Mouse (Mus musculus): ENCODE data around the gene Map3k1. TPM values are rescaled to one million over a fixed set of nuclear protein-coding genes. Genes with fewer than 3 reads are reported as not detected.

Gene Map3k1
- polyA plus RNA-seq, 1 experiment from 2014 or later: 14.3 TPM

GRCm38 (mm10) chr13:111809466-111810228, 854 bp upstream of the Map3k1 start:
- peak overlapping the region; percentile 72 for H3K9ac ChIP-seq
- H3K36me3 ChIP-seq (replicated peaks): no peaks in the 10 kb centered on the region
- peak overlapping the region; percentile 97 for H3K4me3 ChIP-seq (replicated peaks)
- peaks cover 9% of the 10 kb centered on the region for H3K27me3 ChIP-seq
- WGBS: under 1% methylated on average over 29 of the region's 29 CpGs
- H3K27ac ChIP-seq: peak overlapping the region; percentile 98
- H3K4me2 ChIP-seq: peak overlapping the region; percentile 87
- H3K9me3 ChIP-seq: no peaks in the 10 kb centered on the region
- peaks cover 22% of the 10 kb centered on the region for H3K4me1 ChIP-seq
- peak; percentile 60 for ATAC-seq (ENCODE audit: low FRiP score)

- ATAC-seq (ENCODE audit: low FRiP score): peak; percentile 80
- H3K4me2 ChIP-seq: peak overlapping the region; percentile 87
- H3K36me3 ChIP-seq (replicated peaks): no peaks in the 10 kb centered on the region
Observed at GRCm38 (mm10) chr13:111808387-111808636, 481 bp downstream of the Map3k1 start.

DNA sequence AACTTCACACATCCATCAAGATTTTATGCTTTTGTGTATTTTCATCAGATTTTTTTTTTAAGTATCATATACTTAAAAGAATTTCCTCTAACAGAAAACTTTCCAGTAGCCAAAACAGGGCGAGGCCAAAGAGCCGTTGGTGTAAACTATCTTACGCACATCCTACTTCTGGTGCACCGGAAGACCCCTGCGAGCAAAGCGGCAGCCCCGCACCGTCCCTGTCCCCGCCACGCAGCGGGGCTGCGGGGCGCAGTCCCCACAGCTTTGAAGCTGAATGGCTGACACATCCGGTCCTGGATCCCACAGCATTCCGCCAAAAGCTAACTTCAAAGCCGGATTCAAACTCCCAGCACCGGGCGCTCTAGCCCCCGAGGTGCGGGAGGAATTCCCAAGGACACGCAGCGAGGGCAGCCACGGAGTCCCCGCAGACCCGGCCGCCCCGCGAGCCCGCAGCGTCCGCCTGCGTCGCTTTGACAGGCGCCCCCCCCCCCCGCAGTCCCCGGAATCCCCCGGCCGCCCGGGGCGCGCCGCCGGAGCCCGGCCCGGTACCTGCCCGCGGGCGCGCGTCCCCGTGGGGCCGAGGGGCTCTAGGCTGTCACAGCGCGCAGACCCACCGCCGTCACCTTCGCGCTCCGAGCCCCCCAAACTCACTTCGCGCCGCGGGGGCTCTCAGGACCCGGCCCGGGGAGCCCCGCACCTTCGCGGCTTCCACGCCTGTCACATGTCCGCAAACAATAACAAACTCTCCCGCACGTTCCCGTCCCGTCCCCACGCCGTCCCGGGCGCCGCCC, 1.0 kb downstream of the Map3k1 start:
- Histone ChIP-seq H3K27ac (peak overlapping the region; percentile 98), H3K27me3 (peaks cover 9% of the 10 kb centered on the region), H3K4me3 (replicated peaks) (peak overlapping the region; percentile 97), H3K9me3 (no peaks in the 10 kb centered on the region), H3K9ac (peak overlapping the region; percentile 95), H3K4me2 (peak overlapping the region; percentile 87), H3K36me3 (replicated peaks) (no peaks in the 10 kb centered on the region), H3K4me1 (peaks cover 34% of the 10 kb centered on the region)
- peak; percentile 40 for ATAC-seq (ENCODE audit: low FRiP score)
- WGBS: under 1% methylated on average over 52 of the region's 79 CpGs

More at GRCm38 (mm10) chr13:111808387-111808636, 481 bp downstream of the Map3k1 start:
- peak overlapping the region; percentile 97 for H3K4me3 ChIP-seq (replicated peaks)
- H3K9ac ChIP-seq: peak overlapping the region; percentile 95
- H3K27ac ChIP-seq: peak overlapping the region; percentile 98
- 0% methylated on average over 20 of the region's 38 CpGs for WGBS
- H3K9me3 ChIP-seq: no peaks in the 10 kb centered on the region
- H3K27me3 ChIP-seq: peaks cover 9% of the 10 kb centered on the region
- peaks cover 31% of the 10 kb centered on the region for H3K4me1 ChIP-seq

DNA sequence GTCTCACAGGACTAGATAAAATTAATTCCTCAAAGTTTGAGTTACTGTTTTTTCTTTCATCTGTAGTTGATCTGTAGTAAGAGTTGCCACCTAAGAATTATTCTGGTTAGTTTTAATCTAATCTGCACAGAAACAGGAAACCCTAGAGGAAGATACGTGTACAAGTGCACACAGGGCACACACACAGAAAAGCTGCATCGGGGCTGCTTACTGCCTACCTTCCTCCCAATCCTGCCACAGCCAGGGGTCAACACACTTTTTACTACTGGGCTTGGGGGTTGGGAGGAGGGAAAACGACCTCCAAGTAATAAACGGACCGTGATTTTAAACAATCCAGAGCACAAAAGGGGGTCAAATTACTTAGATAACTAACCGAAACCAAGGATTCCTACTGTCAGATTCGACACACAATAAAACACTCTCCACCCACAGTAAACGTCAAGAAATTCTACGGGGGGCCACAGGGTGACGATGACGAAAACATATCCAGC, 1.6 kb downstream of the Map3k1 start:
- ATAC-seq (ENCODE audit: low FRiP score): no peak
- Histone ChIP-seq H3K4me1 (peaks cover 39% of the 10 kb centered on the region), H3K9ac (peak overlapping the region; percentile 95), H3K4me3 (replicated peaks) (peak overlapping the region; percentile 97), H3K4me2 (peak overlapping the region; percentile 87), H3K27ac (no peak overlapping the region), H3K9me3 (no peaks in the 10 kb centered on the region), H3K27me3 (peaks cover 9% of the 10 kb centered on the region), H3K36me3 (replicated peaks) (no peaks in the 10 kb centered on the region)
- WGBS: 0% methylated on average over 11 of the region's 11 CpGs

GRCm38 (mm10) chr13:111805738-111806722, 2.8 kb downstream of the Map3k1 start:
- Histone ChIP-seq H3K9me3 (no peaks in the 10 kb centered on the region), H3K4me1 (peaks cover 46% of the 10 kb centered on the region), H3K27me3 (peaks cover 6% of the 10 kb centered on the region), H3K27ac (no peak overlapping the region), H3K4me2 (peak overlapping the region; percentile 87), H3K9ac (no peak overlapping the region), H3K36me3 (replicated peaks) (no peaks in the 10 kb centered on the region), H3K4me3 (replicated peaks) (no peak overlapping the region)
- no peak for ATAC-seq (ENCODE audit: low FRiP score)
- 64% methylated on average over 15 of the region's 15 CpGs for WGBS

DNA sequence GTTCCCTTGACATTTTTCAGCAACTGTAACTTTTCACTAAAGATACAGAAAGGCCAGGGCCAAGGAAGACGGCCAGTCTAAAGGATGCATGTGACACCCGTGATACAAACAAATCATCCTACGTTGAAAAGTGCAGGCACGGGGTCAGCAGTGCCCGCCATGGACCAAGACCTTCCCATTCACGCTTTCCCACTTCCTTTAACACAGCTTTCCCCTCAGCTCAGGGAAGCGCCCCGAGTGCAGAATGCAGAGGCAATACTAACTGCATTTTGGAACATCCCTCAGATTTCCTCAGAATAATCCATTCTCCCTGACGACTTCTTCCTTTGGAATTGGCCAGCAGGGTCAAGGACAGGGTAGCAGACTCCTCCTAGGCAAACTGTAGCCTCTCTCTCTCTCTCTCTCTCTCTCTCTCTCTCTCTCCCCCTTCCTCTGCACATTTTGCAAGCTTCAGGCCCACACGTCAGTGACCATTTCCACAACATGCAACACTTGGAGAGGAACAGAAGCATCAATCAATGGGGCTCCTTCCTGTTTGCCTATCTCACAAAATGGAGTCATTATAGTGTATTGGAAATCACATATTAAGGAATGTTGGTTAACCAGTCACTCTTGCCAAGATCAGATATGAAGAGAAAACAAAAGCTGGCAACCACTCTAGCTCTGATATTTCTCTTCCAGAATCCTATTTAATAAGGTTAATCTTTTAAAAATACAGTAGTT, 3.7 kb downstream of the Map3k1 start:
- ATAC-seq (ENCODE audit: low FRiP score): no peak
- no peak overlapping the region for H3K4me2 ChIP-seq

GRCm38 (mm10) chr13:111804189-111804588, 4.6 kb downstream of the Map3k1 start:
- Histone ChIP-seq H3K4me1 (peaks cover 50% of the 10 kb centered on the region), H3K4me3 (replicated peaks) (no peak overlapping the region), H3K4me2 (no peak overlapping the region), H3K9ac (no peak overlapping the region), H3K27ac (no peak overlapping the region), H3K27me3 (no peaks in the 10 kb centered on the region), H3K9me3 (no peaks in the 10 kb centered on the region), H3K36me3 (replicated peaks) (no peaks in the 10 kb centered on the region)
- 83% methylated on average over 7 of the region's 8 CpGs for WGBS
- no peak for ATAC-seq (ENCODE audit: low FRiP score)

More for the DNA sequence above, 3.7 kb downstream of the Map3k1 start:
- WGBS: 68% methylated on average over 10 of the region's 10 CpGs
- Histone ChIP-seq H3K4me1 (peaks cover 52% of the 10 kb centered on the region), H3K27ac (no peak overlapping the region), H3K9ac (no peak overlapping the region), H3K4me3 (replicated peaks) (no peak overlapping the region), H3K9me3 (no peaks in the 10 kb centered on the region), H3K27me3 (no peaks in the 10 kb centered on the region), H3K36me3 (replicated peaks) (no peaks in the 10 kb centered on the region)

DNA sequence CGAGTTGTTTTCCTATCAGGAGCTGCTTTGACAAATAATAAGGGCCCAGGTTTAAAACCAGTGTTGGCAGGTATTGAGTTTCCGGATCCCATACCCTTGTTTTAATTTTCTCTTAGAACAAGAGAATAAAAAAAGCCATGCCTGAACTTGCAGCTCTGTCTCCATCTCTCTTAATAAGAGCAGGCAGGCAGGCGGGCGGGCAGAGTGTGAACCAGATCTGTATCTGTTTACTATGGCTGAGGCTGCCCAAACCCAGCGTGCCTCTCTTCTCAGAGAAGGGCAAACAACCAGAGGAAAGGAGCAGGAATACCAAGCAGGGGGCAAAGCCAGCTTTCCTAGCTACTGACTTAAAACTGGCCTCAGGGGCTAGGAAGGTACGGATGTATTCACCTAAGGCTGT, 5.3 kb downstream of the Map3k1 start:
- WGBS: 69% methylated on average over 6 of the region's 6 CpGs
- Histone ChIP-seq H3K27ac (no peak overlapping the region), H3K9ac (no peak overlapping the region), H3K9me3 (no peaks in the 10 kb centered on the region), H3K27me3 (no peaks in the 10 kb centered on the region), H3K4me2 (no peak overlapping the region), H3K4me3 (replicated peaks) (no peak overlapping the region), H3K36me3 (replicated peaks) (no peaks in the 10 kb centered on the region), H3K4me1 (peaks cover 56% of the 10 kb centered on the region)
- ATAC-seq (ENCODE audit: low FRiP score): no peak

GRCm38 (mm10) chr13:111802900-111803299, 5.9 kb downstream of the Map3k1 start:
- WGBS: 94% methylated on average over 11 of the region's 11 CpGs
- peaks cover 62% of the 10 kb centered on the region for H3K4me1 ChIP-seq
- no peak overlapping the region for H3K4me3 ChIP-seq (replicated peaks)

DNA sequence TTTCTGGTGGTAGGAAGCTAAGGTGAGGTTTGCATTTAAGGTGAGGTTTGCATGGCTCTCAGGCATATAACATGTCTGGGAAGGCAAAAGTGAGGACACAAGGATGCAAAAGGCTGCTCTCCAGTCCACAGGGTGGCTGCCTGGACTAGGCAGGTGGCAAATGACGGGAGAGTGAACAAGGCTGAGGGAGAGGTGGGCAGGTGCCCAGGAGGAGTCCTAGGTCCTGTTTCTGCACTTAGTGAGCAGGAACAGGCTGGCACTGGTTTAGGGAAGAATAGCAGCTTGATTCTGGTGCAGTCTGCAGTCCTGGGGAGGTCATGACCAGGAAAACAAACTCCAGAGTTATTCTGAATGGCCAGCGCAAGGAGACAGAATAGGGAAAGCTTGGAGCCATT, 6.5 kb downstream of the Map3k1 start:
- H3K4me2 ChIP-seq: no peak overlapping the region
- no peaks in the 10 kb centered on the region for H3K9me3 ChIP-seq
- H3K9ac ChIP-seq: no peak overlapping the region
- H3K4me1 ChIP-seq: peaks cover 67% of the 10 kb centered on the region
- H3K27ac ChIP-seq: no peak overlapping the region
- no peak for ATAC-seq (ENCODE audit: low FRiP score)
- H3K4me3 ChIP-seq (replicated peaks): no peak overlapping the region
- H3K27me3 ChIP-seq: no peaks in the 10 kb centered on the region
- 64% methylated on average over 2 of the region's 2 CpGs for WGBS
- no peaks in the 10 kb centered on the region for H3K36me3 ChIP-seq (replicated peaks)

More at GRCm38 (mm10) chr13:111802900-111803299, 5.9 kb downstream of the Map3k1 start:
- Histone ChIP-seq H3K27me3 (no peaks in the 10 kb centered on the region), H3K9me3 (no peaks in the 10 kb centered on the region), H3K27ac (no peak overlapping the region), H3K36me3 (replicated peaks) (no peaks in the 10 kb centered on the region), H3K9ac (no peak overlapping the region), H3K4me2 (no peak overlapping the region)
- no peak for ATAC-seq (ENCODE audit: low FRiP score)

- no peaks in the 10 kb centered on the region for H3K36me3 ChIP-seq (replicated peaks)
- no peak for ATAC-seq (ENCODE audit: low FRiP score)
- H3K4me3 ChIP-seq (replicated peaks): no peak overlapping the region
- H3K27ac ChIP-seq: no peak overlapping the region
- no peak overlapping the region for H3K9ac ChIP-seq
- WGBS: 77% methylated on average over 10 of the region's 10 CpGs
- peaks cover 68% of the 10 kb centered on the region for H3K4me1 ChIP-seq
- no peaks in the 10 kb centered on the region for H3K9me3 ChIP-seq
- no peak overlapping the region for H3K4me2 ChIP-seq
- no peaks in the 10 kb centered on the region for H3K27me3 ChIP-seq
Observed at GRCm38 (mm10) chr13:111801662-111802270, 7.0 kb downstream of the Map3k1 start.
